Mouse (Mus musculus) olfactory bulb, adult 2 months (tissue): ENCODE data around the gene Ica1. TPM values are rescaled to one million over a fixed set of nuclear protein-coding genes. Genes with fewer than 3 reads are reported as not detected.

Source experiments
- H3K27ac ChIP-seq: fragments of 200-500 bp; 2 replicates; pipeline ENCODE4 v1.5.1; 2012; ENCODE audit warnings: low read depth, low read length; ENCODE audit not compliant: insufficient read depth
- H3K4me1 ChIP-seq: fragments of 200-500 bp; 2 replicates; pipeline ENCODE4 v1.6.1; 2012; ENCODE audit warnings: low read length; ENCODE audit not compliant: control insufficient read depth, insufficient read depth
- H3K4me3 ChIP-seq: fragments of 200-500 bp; 2 replicates; pipeline ENCODE4 v1.5.1; 2012; ENCODE audit warnings: mild to moderate bottlenecking, low read depth, low read length, moderate library complexity; ENCODE audit not compliant: insufficient read depth
- CTCF ChIP-seq: fragments of 200-500 bp; IDR thresholded peaks from 2 replicates; pipeline ENCODE4 v1.5.1; 2012; ENCODE audit warnings: low read depth, mild to moderate bottlenecking, low read length, moderate library complexity; ENCODE audit not compliant: insufficient read depth
- POLR2A ChIP-seq: fragments of 200-500 bp; IDR thresholded peaks from 2 replicates; pipeline ENCODE4 v1.6.1; 2012; ENCODE audit warnings: mild to moderate bottlenecking, low read depth, low read length, moderate library complexity; ENCODE audit not compliant: insufficient read depth
- WGBS: fragments of 180-500 bp; shearing (Covaris S2); methylation state at CpG from one replicate; pipeline ENCODE4 v1.1.7; 2018; 5-methylcytosine and 5-hydroxymethylcytosine counted together
- polyA plus RNA-seq: library from polyadenylated mRNA; stranded (reverse); fragments of >200 nt; gene quantifications from 2 replicates; pipeline ENCODE4 v1.2.4, GENCODE M21; 2012; ENCODE audit warnings: low replicate concordance; ENCODE audit not compliant: missing spikeins, insufficient read depth, insufficient read length

Gene Ica1
- polyA plus RNA-seq, 1 experiment: not detected

- no peak overlapping the region for H3K27ac ChIP-seq
- TF ChIP-seq CTCF (no peak), POLR2A (no peak)
These were observed 83.4 kb downstream of the Ica1 start for GRCm38 (mm10) chr6:8694636-8695514.

GRCm38 (mm10) chr6:8693926-8694635, 84.2 kb downstream of the Ica1 start:
- no peak for TF ChIP-seq CTCF
- no peak for TF ChIP-seq POLR2A
- no peak overlapping the region for H3K4me3 ChIP-seq
- H3K4me1 ChIP-seq: peaks cover 4% of the 10 kb centered on the region; the same call in 1 of the 2 replicates
- 60% methylated on average over 10 of the region's 10 CpGs for WGBS
- no peak overlapping the region for H3K27ac ChIP-seq

More at GRCm38 (mm10) chr6:8694636-8695514, 83.4 kb downstream of the Ica1 start:
- H3K4me1 ChIP-seq: peaks cover 4% of the 10 kb centered on the region; the same call in 1 of the 2 replicates
- WGBS: 58% methylated on average over 12 of the region's 12 CpGs
- H3K4me3 ChIP-seq: no peak overlapping the region

GRCm38 (mm10) chr6:8693141-8693881, 85.0 kb downstream of the Ica1 start:
- Histone ChIP-seq H3K4me3 (no peak overlapping the region), H3K27ac (no peak overlapping the region), H3K4me1 (peaks cover 4% of the 10 kb centered on the region; the same call in 1 of the 2 replicates)
- TF ChIP-seq CTCF: no peak
- no peak for TF ChIP-seq POLR2A
- WGBS: 64% methylated on average over 11 of the region's 11 CpGs

- peaks cover 4% of the 10 kb centered on the region; the same call in 1 of the 2 replicates for H3K4me1 ChIP-seq
- WGBS: 65% methylated on average over 2 of the region's 2 CpGs
- TF ChIP-seq CTCF (no peak), POLR2A (no peak)
- H3K27ac ChIP-seq: no peak overlapping the region
- H3K4me3 ChIP-seq: no peak overlapping the region
These were observed 86.9 kb downstream of the Ica1 start for GRCm38 (mm10) chr6:8691199-8691975.

- WGBS: 77% methylated on average over 3 of the region's 3 CpGs
- Histone ChIP-seq H3K4me3 (no peak overlapping the region), H3K27ac (no peak overlapping the region), H3K4me1 (peaks cover 4% of the 10 kb centered on the region; the same call in 1 of the 2 replicates)
- no peak for TF ChIP-seq CTCF
- no peak for TF ChIP-seq POLR2A
These were observed 87.8 kb downstream of the Ica1 start for GRCm38 (mm10) chr6:8690441-8690840.

GRCm38 (mm10) chr6:8686678-8687580, 91.4 kb downstream of the Ica1 start:
- TF ChIP-seq POLR2A: no peak
- no peak for TF ChIP-seq CTCF
- Histone ChIP-seq H3K27ac (no peak overlapping the region), H3K4me3 (no peak overlapping the region), H3K4me1 (no peaks in the 10 kb centered on the region)
- 59% methylated on average over 14 of the region's 14 CpGs for whole genome bisulfite sequencing

- 69% methylated on average over 10 of the region's 10 CpGs for WGBS
- no peak overlapping the region for H3K27ac ChIP-seq
- TF ChIP-seq POLR2A (no peak), CTCF (no peak)
- no peaks in the 10 kb centered on the region for H3K4me1 ChIP-seq
- H3K4me3 ChIP-seq: no peak overlapping the region
These were observed 94.9 kb downstream of the Ica1 start for GRCm38 (mm10) chr6:8683379-8683778.

- Histone ChIP-seq H3K4me3 (no peak overlapping the region), H3K27ac (no peak overlapping the region), H3K4me1 (no peaks in the 10 kb centered on the region)
- WGBS: 93% methylated on average over 8 of the region's 8 CpGs
- TF ChIP-seq POLR2A: no peak
- TF ChIP-seq CTCF: no peak
These were observed 97.4 kb downstream of the Ica1 start for GRCm38 (mm10) chr6:8680931-8681330.
